Mouse (Mus musculus): ENCODE data around the gene Cfap299.

DNA sequence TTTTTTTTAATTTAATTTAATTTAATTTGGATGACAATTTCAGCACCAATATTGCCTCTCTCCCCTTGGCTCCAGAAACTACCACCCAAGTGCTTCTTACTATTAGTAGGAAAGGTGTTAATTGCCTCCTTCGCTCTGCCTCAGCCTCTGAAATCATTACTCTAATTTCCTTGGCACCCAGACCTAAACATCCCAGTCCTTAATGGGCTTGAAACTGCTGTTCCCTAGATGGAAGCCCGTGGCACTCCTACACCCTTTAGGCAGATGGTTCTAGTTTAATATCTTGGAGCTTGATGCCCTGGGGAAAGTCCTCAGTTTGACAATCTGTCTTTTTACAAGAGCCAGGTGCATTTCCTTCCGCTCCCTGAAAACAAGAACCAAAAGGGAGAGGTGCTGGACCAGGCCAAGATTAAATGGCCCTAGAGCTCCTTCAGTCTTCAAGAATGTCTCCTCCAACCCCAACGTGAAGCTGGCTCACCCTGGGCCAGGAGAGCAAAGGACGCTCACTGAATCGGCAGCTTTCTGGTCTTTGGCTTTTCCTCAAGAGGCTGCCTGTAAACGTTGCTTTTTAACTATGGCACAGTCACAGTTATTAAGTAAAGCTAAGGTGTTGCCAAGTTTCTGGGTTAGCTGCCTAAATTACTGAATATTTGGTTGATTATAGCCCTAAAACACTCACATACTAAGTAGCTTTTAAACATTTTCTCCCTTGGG lies 461.9 kb downstream of the Cfap299 start:
- TF ChIP-seq EP300 (IDR thresholded peaks at IDR 0.05; ENCODE audit: low read length) = no peak
- TF ChIP-seq CTCF (conservative IDR thresholded peaks at IDR 0.05 in 1 of 2, IDR thresholded peaks at IDR 0.05 in 1 of 2; ENCODE audit: low read depth in 2 of 2, low read length in 2 of 2) = no peak
- no peak for TF ChIP-seq MEF2A (IDR thresholded peaks at IDR 0.05; ENCODE audit: borderline replicate concordance, low read depth, low read length)
